Mouse (Mus musculus) forelimb bud, embryonic 11.5 days (tissue): Measurements from ENCODE around the gene Lmod1.

Experiments used
- DNase-seq: peaks from one replicate; pipeline ENCODE4 v3.0.0-alpha.2; 2012; ENCODE audit warnings: low read depth, low spot score

Lmod1 gene

DNA sequence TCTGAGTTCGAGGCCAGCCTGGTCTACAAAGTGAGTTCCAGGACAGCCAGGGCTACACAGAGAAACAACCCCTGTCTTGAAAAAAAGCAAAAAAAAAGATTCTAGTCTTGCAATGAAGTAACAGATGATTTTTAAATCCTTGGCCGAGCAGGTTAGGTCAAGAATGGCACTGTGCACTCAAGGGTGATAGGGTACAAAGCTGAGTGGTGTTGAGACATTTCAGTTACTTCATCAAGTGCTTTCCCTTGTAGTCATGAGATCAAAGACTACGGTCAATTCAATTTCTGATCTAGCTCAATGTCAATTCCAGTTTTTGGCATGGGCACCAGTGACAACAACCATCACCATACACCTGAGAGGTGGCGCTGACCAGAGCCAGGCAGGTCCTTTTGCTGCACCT lies 84.4 kb downstream of the Lmod1 start:
- DNase-seq: no peak

DNA sequence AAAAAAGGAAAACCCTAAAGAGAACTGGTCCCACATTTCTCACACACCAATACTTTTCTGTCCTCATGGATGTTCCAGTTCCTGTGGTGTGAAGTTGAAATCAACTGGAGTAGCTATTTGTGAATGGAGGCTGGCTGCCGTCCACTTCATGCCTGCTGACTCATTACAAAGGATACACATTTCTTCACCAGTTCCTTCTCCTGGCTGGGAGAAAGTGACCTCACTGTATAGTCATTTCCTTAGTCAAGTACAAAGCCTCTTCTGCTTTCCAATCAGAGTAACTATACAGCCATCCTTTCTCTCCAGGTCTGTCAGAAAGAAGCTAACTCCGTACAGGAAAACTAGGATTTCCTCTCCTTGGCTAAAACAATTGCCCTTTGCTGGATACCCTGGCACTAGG lies 86.4 kb downstream of the Lmod1 start:
- DNase-seq: no peak

DNA sequence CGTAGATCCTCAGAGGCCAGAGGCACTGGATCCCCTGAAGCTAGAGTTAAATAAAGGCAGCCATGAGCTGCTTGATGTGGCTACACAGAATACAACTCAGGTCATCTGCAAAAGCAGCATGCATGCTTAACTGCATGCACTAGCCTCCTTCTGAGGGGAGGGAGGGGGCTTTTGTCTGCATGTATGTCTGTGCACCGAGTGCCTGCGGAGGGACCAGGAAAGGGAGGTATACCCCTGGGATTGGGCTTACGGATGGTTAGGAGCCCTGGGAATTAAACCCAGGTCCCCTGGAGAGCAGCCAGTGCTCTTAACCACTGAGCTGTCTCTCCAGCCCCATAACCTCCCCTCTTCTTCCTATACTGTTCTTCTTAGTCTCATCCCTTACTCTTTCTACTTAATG lies 87.5 kb downstream of the Lmod1 start:
- no peak for DNase-seq

DNA sequence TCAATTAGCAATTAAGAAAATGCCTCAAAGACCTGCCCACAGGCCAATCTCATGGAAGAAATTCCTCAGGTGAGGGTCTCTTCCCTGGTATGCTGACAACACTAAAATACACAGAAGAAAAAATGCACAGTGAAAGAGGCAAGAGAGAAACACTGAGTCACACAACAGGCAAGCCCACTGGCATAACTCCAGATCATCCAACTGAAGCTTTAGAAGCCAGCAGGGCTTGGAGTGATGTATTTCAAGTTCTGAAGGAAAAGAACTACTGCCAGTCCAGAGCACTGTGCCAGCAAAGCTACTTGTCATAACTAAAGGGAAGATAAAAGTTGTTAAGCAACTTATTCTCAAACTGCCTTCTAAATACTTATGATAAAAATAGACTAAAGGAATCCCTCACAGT lies 89.4 kb downstream of the Lmod1 start:
- DNase-seq: no peak
